Mouse (Mus musculus) common myeloid progenitor, adult 5-6 weeks (primary cell): ENCODE measurements around the gene Slc12a5. TPM values are rescaled to one million over a fixed set of nuclear protein-coding genes. Genes with fewer than 3 reads are reported as not detected.

ENCODE experiments used
- ATAC-seq: replicated peaks from 2 replicates; pipeline ENCODE4 v1.8.0; 2016; ENCODE audit warnings: low read depth, mild to moderate bottlenecking, moderate TSS enrichment, inconsistent platforms; ENCODE audit not compliant: poor library complexity, severe bottlenecking
- total RNA-seq: library from RNA; stranded (forward); fragments of 200-1000, 187-1606 nt; gene quantifications from 2 replicates; pipeline ENCODE4 v1.2.3, GENCODE M21; 2017

Slc12a5 gene
- 4.2 TPM in 1 of 2 replicates, not detected in the other for total RNA-seq

DNA sequence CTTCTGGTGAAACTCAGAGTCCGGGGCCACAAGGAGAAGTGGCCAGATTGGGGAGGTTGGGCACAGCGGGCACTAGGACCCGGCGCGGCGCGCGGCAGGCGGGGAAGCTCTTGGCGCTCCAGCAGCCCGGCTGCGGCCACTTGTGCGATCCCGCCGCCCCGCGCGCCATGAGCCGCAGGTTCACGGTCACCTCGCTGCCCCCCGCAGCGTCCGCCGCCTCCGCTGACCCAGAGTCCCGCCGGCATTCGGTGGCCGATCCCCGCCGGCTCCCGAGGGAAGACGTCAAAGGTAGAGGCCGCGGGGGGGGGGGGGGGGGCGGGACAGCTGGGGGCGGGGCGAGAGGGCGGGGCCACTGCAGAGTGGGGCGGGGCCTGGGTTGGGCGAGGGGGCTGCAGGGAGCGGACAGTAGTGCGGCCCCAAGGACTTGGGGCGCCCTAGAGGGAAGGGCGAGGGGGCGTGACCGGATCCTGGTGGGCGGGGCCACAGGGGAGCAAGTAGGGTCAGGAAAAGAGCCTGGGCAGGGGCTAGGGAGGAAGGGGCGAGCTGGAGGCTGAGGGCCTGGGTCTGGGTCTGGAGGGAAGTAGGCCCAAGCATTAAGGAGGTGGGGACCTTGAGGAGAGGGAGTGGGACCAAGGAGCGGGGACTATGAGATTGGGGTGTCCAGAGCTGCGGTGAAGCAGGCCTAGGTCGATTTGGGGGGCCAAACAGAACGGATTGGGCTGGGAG lies at the start of gene Slc12a5:
Gene Slc12a5 (plus strand): TSS at position 87 of the 726 bp plus-strand sequence.
- peak; percentile 48 for ATAC-seq

DNA sequence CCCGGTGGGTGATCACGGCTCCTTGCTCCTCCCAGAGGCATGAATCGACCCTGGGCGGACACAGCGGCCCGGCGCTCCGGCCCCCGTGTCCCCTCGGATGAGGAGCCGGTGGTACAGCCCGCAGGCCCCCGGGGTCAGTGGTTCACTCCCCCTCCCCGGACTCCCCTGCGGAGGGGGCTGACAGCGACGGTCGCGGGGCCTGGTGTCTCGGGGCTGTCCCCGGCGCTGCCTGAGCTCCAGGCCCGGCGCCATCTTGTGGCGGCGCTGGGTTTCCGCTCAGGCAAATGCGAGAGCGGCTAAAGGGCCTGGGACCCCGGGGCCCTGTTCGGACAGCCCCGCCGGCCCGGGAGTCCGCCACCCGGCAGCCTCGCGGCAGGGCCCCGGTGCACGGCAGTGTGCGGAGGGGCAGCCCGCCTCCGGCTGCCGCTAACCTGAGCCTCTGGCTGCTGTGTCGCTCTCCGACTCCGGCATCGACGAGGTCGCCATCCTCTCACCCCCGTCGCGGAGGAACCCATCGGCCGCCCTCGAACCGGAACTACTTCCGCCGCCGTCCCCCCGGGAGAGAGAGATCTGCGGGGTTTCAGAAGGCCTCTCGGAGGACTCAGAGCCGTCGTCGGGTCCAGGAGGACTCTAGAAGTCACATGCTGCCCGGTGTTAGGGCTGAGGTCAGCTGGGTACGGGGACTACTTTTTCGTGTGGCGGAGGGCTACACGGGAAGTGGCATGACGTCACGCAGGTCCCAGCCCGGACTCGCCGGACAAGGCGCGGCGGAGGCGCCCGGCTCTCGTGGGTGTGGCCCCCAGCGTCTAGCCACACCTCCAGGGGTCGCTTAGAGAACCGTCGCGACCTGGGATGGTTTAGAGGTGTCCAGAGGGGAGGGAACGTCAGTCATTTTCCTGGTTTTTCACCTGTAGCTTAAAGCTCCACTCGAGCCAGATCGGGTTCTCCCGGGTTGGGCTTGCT lies 49.2 kb upstream of the Slc12a5 start, which contains the start of gene Zfp335:
Gene Zfp335 (minus strand): TSS at position 672 of the 963 bp plus-strand sequence.
- ATAC-seq = peak; percentile 62

GRCm38 (mm10) chr2:164912151-164912550 lies 48.5 kb upstream of the Slc12a5 start:
- ATAC-seq = no peak

- ATAC-seq = no peak
Measured at GRCm38 (mm10) chr2:164912749-164913427, 47.7 kb upstream of the Slc12a5 start.

- ATAC-seq = peak; percentile 55
Measured at GRCm38 (mm10) chr2:164913428-164913786, 47.2 kb upstream of the Slc12a5 start.

- ATAC-seq = no peak
Measured at GRCm38 (mm10) chr2:164916820-164917219, 43.8 kb upstream of the Slc12a5 start.

- ATAC-seq = no peak
Measured at GRCm38 (mm10) chr2:164917371-164917770, 43.2 kb upstream of the Slc12a5 start.

GRCm38 (mm10) chr2:164918325-164918724 lies 42.3 kb upstream of the Slc12a5 start:
- ATAC-seq = peak; percentile 59

DNA sequence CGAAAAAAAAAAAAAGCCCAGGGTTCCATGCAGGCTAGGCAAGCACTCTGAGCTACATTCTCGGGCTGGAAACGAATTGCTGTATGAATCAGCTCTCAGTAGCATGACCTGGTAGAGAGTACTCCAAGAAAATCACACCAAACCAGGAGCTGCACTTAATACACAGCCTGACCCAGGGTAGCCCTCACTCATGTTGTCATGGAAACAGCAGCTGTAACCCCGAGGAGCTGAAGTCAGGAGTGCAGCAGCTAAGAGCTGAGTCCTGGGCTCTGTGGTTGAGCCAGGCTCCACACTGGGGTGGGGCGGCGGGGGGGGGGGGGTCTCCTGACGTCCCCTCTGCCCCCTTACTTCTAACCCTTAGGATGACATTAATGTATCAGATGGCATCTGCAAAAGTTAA lies 38.6 kb upstream of the Slc12a5 start:
- ATAC-seq = no peak

- no peak for ATAC-seq
Measured at GRCm38 (mm10) chr2:164923291-164923690, 37.3 kb upstream of the Slc12a5 start.

GRCm38 (mm10) chr2:164924100-164924857 lies 36.3 kb upstream of the Slc12a5 start:
- ATAC-seq = peak; percentile 98

DNA sequence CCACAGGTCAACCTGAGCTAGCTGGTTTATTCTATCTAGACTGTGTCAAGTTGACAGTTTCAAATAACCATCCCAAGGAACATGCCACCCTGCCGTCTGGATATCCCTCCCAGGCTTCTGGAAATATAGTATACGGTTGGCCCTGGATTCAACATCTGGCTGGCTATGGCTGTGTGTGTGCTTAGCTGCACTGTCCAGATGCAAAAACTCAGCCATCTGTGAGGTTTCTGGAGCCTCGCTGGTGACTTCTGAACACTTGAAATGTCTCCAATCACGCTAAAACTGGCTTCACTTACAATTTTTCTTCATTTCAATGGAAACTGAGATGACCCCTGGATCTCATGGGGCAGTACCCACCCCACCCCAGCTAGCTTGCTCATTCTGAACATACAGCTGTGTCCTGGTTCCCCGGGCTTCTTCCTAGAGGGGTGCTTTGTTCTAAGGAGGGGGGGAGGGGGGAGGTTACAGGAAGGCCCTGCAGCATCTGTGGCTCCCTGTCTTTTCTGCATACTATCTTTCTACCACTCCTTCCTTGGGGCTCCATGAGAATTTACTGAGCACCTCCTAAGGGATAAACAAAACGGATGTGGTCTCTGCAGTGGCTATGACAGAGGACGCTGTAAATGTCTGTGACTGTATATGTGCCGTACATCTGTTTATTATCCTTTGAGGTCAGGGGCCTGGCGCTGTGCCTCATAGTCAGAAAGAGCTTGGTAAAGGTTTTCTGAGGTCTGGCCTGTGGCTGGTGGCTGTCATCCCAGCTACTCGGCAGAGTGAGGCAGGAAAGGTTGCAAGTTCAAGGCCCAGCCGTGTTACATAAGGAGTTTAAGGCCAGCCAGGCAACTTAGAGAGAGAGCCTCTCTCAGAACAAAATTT lies 29.7 kb upstream of the Slc12a5 start:
- ATAC-seq = no peak

DNA sequence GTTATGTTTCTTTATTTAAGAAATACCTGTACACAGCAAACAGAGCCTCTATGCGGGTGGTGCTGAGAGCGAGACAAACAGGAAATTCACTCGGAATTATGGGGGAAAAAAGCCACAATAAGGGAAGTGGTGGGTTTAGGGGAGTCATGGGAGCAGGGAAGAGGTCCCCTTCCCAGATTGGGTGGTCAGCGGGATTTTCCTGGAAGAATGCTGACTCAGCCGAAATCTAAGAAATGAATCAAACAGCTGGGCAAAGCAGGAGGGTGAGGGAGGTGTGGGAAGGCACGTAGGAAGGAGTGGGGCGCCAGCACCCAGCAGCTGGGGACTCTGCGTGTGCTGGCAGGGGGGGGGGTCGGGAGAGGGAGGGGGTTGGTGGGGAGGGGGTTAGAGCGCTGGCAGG lies 27.1 kb upstream of the Slc12a5 start:
- no peak for ATAC-seq

GRCm38 (mm10) chr2:164935991-164936390 lies 24.6 kb upstream of the Slc12a5 start:
- ATAC-seq = no peak

DNA sequence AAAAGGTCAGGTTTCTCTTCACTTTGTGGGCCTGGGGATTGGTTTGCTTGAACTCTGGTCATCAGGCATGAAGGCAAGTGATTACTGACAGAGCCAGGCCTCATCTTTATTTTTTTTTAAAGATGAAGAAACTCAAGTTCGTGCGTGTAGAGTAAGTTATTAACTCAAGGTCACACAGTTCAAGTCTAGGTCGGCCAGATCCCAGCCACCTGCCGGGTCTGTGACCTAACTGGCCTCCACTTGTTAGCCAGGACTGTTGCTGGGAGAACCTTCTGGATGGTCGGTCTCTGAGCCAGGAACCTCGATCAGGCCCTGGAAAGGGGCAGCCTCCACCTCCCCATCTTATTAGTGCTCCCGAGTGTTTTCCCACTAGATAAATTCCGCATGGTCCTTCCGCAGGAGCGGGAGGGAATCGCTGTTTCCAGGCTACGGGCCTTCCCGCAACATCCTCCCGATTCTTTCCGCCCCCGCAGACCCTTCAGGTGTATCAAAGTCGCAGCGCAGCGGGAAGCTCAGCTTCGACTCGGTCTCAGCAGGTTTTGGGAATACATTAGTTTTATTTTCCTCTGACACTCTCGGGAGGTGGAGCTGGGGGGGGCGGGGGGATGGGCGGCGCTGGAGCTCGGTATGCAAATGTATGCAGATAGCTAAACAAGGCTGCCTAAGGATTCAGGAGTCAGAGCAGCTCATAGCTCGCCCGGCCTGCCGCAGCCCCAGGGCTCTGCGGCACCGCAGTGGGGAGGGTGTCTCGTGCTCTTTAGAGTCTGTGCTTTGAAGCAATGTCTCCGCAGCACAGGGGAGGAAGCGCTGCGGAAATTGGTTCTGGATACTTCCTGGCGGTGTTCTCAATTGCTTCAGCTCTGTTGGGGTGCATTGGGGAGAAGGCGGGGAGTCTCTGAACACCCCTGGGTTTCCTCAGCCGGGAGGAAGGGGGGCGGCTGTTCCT lies 22.2 kb upstream of the Slc12a5 start:
- ATAC-seq = peak; percentile 26; the same call in 1 of the 2 replicates

DNA sequence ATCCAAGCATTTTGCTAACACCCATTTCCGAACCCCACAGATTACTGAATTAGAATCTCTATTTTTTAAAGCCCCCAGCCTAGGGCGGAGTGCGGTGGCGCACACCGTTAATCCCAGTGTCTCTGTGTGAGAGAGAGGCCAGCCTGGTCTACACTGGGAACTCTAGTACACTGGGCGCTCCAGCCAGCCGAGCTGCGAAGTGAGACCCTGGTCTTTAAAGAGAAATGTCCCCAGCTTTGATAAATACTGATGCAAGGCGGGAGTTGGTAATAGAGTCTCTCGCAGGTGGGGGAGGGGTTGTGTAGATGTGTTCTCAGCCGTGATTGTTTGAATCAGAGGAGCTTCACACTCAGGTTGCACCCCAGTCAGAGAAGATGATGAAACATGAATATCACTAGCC lies 21.5 kb upstream of the Slc12a5 start:
- no peak for ATAC-seq

GRCm38 (mm10) chr2:164940140-164940830 lies 20.3 kb upstream of the Slc12a5 start, which contains the start of gene Mmp9:
Gene Mmp9 (plus strand): TSS chr2:164940780.
- ATAC-seq = no peak
